27 mouse cellular contexts compared by ENCODE assay signal in the genomic region with DNA sequence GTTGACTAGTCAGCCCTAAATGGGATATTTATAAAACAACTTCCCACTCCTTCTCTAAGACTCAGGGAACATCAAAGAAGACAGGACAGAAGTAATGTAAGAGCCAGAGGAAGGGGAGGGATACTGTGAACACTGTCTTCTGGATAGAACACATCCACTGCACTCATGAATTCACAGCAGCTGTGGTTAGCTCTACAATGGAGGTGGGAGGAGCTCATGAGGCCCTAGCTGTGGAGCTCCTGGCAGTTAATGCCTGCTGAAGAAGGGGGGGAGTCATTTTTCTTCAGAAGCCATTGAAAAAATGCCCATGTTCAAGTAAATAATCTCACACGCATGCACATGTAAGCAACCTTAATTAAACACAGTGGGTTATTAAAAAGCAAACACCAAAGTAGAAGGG. TPM values are rescaled to one million over a fixed set of nuclear protein-coding genes. Genes with fewer than 3 reads are reported as not detected.
DNase-seq lines count a peak whose midpoint lies in the region; ATAC-seq and TF ChIP-seq lines count a peak whose summit lies in the region.
"Had no signal": no experiment of that assay in that cellular context is flagged by ENCODE, and none has a peak within 500 bp of the region (broad histone marks: within the 10 kb centered on the region; RNA-seq: fewer than 3 reads in every experiment).

No protein-coding gene starts in this region.

- H3K36me3 ChIP-seq in forebrain, embryonic 14.5 days (ENCODE audit: control insufficient read depth, insufficient read depth, low read length), result no peaks in the 10 kb centered on the region
- H3K36me3 ChIP-seq in forebrain, embryonic 11.5 days (ENCODE audit: control insufficient read depth, insufficient read depth, low read length), result no peaks in the 10 kb centered on the region
- H3K36me3 ChIP-seq: embryonic facial prominence, embryonic 15.5 days; hindbrain, embryonic 12.5 days had no signal

- H3K27ac ChIP-seq in forebrain, embryonic 14.5 days (ENCODE audit: low read depth, low read length), result no peak overlapping the region
- no peak overlapping the region for H3K27ac ChIP-seq in forebrain, embryonic 11.5 days (ENCODE audit: low read depth, low read length)
- peak overlapping the region; percentile 24; the same call in 1 of the 2 replicates for H3K27ac ChIP-seq in layer of hippocampus, adult 2 months
- H3K27ac ChIP-seq: embryonic facial prominence, embryonic 15.5 days; heart, embryonic 10.5 days; hindbrain, embryonic 12.5 days had no signal

- no peaks in the 10 kb centered on the region for H3K9me3 ChIP-seq in forebrain, embryonic 14.5 days (replicated peaks; ENCODE audit: control insufficient read depth, low read length)
- no peaks in the 10 kb centered on the region for H3K9me3 ChIP-seq in forebrain, embryonic 11.5 days (ENCODE audit: control insufficient read depth, low read length)
- H3K9me3 ChIP-seq: embryonic facial prominence, embryonic 15.5 days; heart, embryonic 10.5 days; hindbrain, embryonic 12.5 days had no signal

- peak; percentile 48 for DNase-seq in forebrain, embryonic 14.5 days (ENCODE audit: low spot score)
- no peak for DNase-seq in forebrain, embryonic 11.5 days (ENCODE audit: low spot score)
- DNase-seq in layer of hippocampus, adult 2 months (ENCODE audit: low spot score in 2 of 2), result no peak
- no peak for DNase-seq in layer of hippocampus, adult 11-12 months (ENCODE audit: low spot score)
- peak; percentile 14 for DNase-seq in retina, postnatal 1 day
- no peak for DNase-seq in retina, embryonic 14.5 days (ENCODE audit: low spot score)
- no peak for DNase-seq in urinary bladder, adult 2 months (ENCODE audit: low spot score)
- DNase-seq: adrenal gland, postnatal 14 days; cerebellum, adult 2 months; cerebellum, postnatal 14 days; embryo, embryonic 11 days; gastrocnemius, postnatal 10 days; heart, adult 18-20 months; heart, postnatal 10 days; heart, postnatal 4 days had no signal

- TF ChIP-seq CTCF in layer of hippocampus, adult 2 months (conservative IDR thresholded peaks at IDR 0.05), result no peak

- 39% methylated on average over 1 of the region's 1 CpGs for WGBS in forebrain, embryonic 14.5 days
- 69% methylated on average over 1 of the region's 1 CpGs for WGBS in forebrain, embryonic 11.5 days

- H3K4me1 ChIP-seq in forebrain, embryonic 14.5 days (ENCODE audit: control insufficient read depth, insufficient read depth, low read length), result peaks cover 6% of the 10 kb centered on the region; the same call in 1 of the 2 replicates
- H3K4me1 ChIP-seq in forebrain, embryonic 11.5 days (replicated peaks; ENCODE audit: control insufficient read depth, insufficient read depth, low read length), result no peaks in the 10 kb centered on the region
- H3K4me1 ChIP-seq: embryonic facial prominence, embryonic 15.5 days; heart, embryonic 10.5 days had no signal

- H3K27me3 ChIP-seq in forebrain, embryonic 14.5 days (replicated peaks; ENCODE audit: control insufficient read depth, insufficient read depth, low read length), result no peaks in the 10 kb centered on the region
- H3K27me3 ChIP-seq in forebrain, embryonic 11.5 days (ENCODE audit: control insufficient read depth, insufficient read depth, low read length), result no peaks in the 10 kb centered on the region
- H3K27me3 ChIP-seq: embryonic facial prominence, embryonic 15.5 days; hindbrain, embryonic 12.5 days; Patski had no signal

- no peak overlapping the region for H3K4me3 ChIP-seq in forebrain, embryonic 14.5 days (ENCODE audit: low read depth, low read length)
- H3K4me3 ChIP-seq in forebrain, embryonic 11.5 days (ENCODE audit: low read depth, low read length), result no peak overlapping the region
- H3K4me3 ChIP-seq in layer of hippocampus, adult 2 months, result no peak overlapping the region
- H3K4me3 ChIP-seq: embryonic facial prominence, embryonic 15.5 days; erythroblast, embryonic 14.5 days; heart, embryonic 10.5 days; hindbrain, embryonic 12.5 days had no signal

- ATAC-seq in forebrain, embryonic 14.5 days, result 0 out of 2 replicates have a peak, but pooled peaks have one; percentile 46
- ATAC-seq in forebrain, embryonic 11.5 days (replicated peaks; ENCODE audit: low FRiP score), result no peak
- ATAC-seq: activated CD4-positive, CD25-positive, alpha-beta regulatory T cell, adult 4 months; hindbrain, embryonic 16.5 days; inflammation-experienced regulatory T-cells, adult 6 months; Patski had no signal

- no peak overlapping the region for H3K4me2 ChIP-seq in forebrain, embryonic 14.5 days (ENCODE audit: low read length)
- H3K4me2 ChIP-seq in forebrain, embryonic 11.5 days (ENCODE audit: low read depth, low read length, severe bottlenecking), result no peak overlapping the region
- H3K4me2 ChIP-seq: embryonic facial prominence, embryonic 15.5 days; hindbrain, embryonic 12.5 days had no signal

- H3K9ac ChIP-seq in forebrain, embryonic 14.5 days (ENCODE audit: low read length), result no peak overlapping the region
- no peak overlapping the region for H3K9ac ChIP-seq in forebrain, embryonic 11.5 days (ENCODE audit: low read length)
- H3K9ac ChIP-seq: embryonic facial prominence, embryonic 15.5 days; hindbrain, embryonic 12.5 days had no signal

RNA-seq across cellular contexts. Expression of gene Gm28047, which starts 47.9 kb away (rescaled TPM):
- not detected in 2 replicates for polyA plus RNA-seq in forebrain, embryonic 14.5 days (2014; fragmentation: Nextera tagmentation; extraction: Ambion mirVana)
- 0.37 TPM in 1 of 2 replicates, not detected in the other for polyA plus RNA-seq in forebrain, embryonic 11.5 days (2014; fragmentation: Nextera tagmentation; extraction: Ambion mirVana)
- total RNA-seq in layer of hippocampus, adult 2 months (2021), result not detected
- polyA plus RNA-seq in urinary bladder, adult 2 months (2012; rRNA removed), result 0.10 and 0.17 TPM in 2 replicates
- total RNA-seq: adrenal gland, postnatal 14 days; common myeloid progenitor, adult 5-6 weeks; MEL had no signal
- polyA plus RNA-seq: C2C12; cerebellum, adult 2 months; embryonic facial prominence, embryonic 15.5 days; heart, embryonic 10.5 days; heart, embryonic 14.5 days; hindbrain, embryonic 12.5 days; hindbrain, embryonic 16.5 days; Patski had no signal

RNA-seq across cellular contexts. Expression of gene Atf7, which starts 48.3 kb away (rescaled TPM):
- polyA plus RNA-seq in forebrain, embryonic 14.5 days (2014; fragmentation: Nextera tagmentation; extraction: Ambion mirVana), result 12.6 and 15.4 TPM in 2 replicates
- polyA plus RNA-seq in forebrain, embryonic 11.5 days (2014; fragmentation: Nextera tagmentation; extraction: Ambion mirVana), result 15.1 and 15.5 TPM in 2 replicates
- 10 to 100 TPM; 45.5 to 46.4 TPM for total RNA-seq in layer of hippocampus, adult 2 months (2021)
- polyA plus RNA-seq in urinary bladder, adult 2 months (2012; rRNA removed), result 71.2 and 80.6 TPM in 2 replicates

RNA-seq across cellular contexts. Expression of gene Npff, which starts 52.2 kb away (rescaled TPM):
- polyA plus RNA-seq in forebrain, embryonic 14.5 days (2014; fragmentation: Nextera tagmentation; extraction: Ambion mirVana), result 1.3 and 1.4 TPM in 2 replicates
- 0.80 and 2.1 TPM in 2 replicates for polyA plus RNA-seq in forebrain, embryonic 11.5 days (2014; fragmentation: Nextera tagmentation; extraction: Ambion mirVana)
- 1 to 10 TPM; 5.5 TPM for total RNA-seq in layer of hippocampus, adult 2 months (2021)
- polyA plus RNA-seq in urinary bladder, adult 2 months (2012; rRNA removed), result 8.1 and 8.2 TPM in 2 replicates

RNA-seq across cellular contexts. Expression of gene Tarbp2, which starts 59.0 kb away (rescaled TPM):
- polyA plus RNA-seq in forebrain, embryonic 14.5 days (2014; fragmentation: Nextera tagmentation; extraction: Ambion mirVana), result 83.9 and 90.7 TPM in 2 replicates
- polyA plus RNA-seq in forebrain, embryonic 11.5 days (2014; fragmentation: Nextera tagmentation; extraction: Ambion mirVana), result 98.9 and 109 TPM in 2 replicates
- 10 to 100 TPM; 36.2 to 37.7 TPM for total RNA-seq in layer of hippocampus, adult 2 months (2021)
- polyA plus RNA-seq in urinary bladder, adult 2 months (2012; rRNA removed), result 55.0 and 72.5 TPM in 2 replicates

Comparison
In these comparisons a context has a peak if more than half of its experiments do, and no peak if none do; other contexts are left out.
1. DNase-seq: peak in forebrain, embryonic 14.5 days (single experiment) and retina, postnatal 1 day (single experiment); none in forebrain, embryonic 11.5 days (single experiment), layer of hippocampus, adult 2 months (0 of 2), layer of hippocampus, adult 11-12 months (single experiment), retina, embryonic 14.5 days (single experiment) and urinary bladder, adult 2 months (single experiment).